Mouse (Mus musculus): ENCODE results near the gene Snx33.

GRCm38 (mm10) chr9:56881539-56882082 lies 46.6 kb downstream of the Snx33 start:
- no peak for TF ChIP-seq E2F4 (IDR thresholded peaks at IDR 0.05; ENCODE audit: insufficient replicate concordance, low read depth, low read length)
- no peak for TF ChIP-seq CTCF (conservative IDR thresholded peaks at IDR 0.05 in 1 of 2, IDR thresholded peaks at IDR 0.05 in 1 of 2; ENCODE audit: low read depth in 2 of 2, low read length in 2 of 2)
- TF ChIP-seq EP300 (IDR thresholded peaks at IDR 0.05; ENCODE audit: low read length), result no peak
- TF ChIP-seq MYC (IDR thresholded peaks at IDR 0.05; ENCODE audit: low read depth, low read length), result no peak
- TF ChIP-seq ZC3H11A (IDR thresholded peaks at IDR 0.05; ENCODE audit: low read depth, low read length), result no peak
- no peak for TF ChIP-seq RAD21 (IDR thresholded peaks at IDR 0.05; ENCODE audit: low read depth, low read length)
- TF ChIP-seq POLR2A (IDR thresholded peaks at IDR 0.05; ENCODE audit: low read depth, low read length), result no peak
- TF ChIP-seq TCF12 (IDR thresholded peaks at IDR 0.05; ENCODE audit: low read depth, low read length), result no peak

All from CH12.LX (cell line).